Mouse (Mus musculus) limb, embryonic 13.5 days (tissue): ENCODE results near the gene Snrpa1. TPM values are rescaled to one million over a fixed set of nuclear protein-coding genes. Genes with fewer than 3 reads are reported as not detected.
A peak's percentile ranks its signal among the peaks of the same experiment; 100 is the strongest.

Experiments used
- ATAC-seq: fragments of 200-750 bp; cut with Nextera tagmentation; 2 replicates; pipeline ENCODE4 v1.8.0; 2017; ENCODE audit warnings: low read depth, moderate number of reproducible peaks, moderate TSS enrichment; ENCODE audit not compliant: low FRiP score
- H3K27ac ChIP-seq: fragments of 300-500 bp; sonication (generic); 2 replicates; pipeline ENCODE4 v1.5.1; 2015; ENCODE audit warnings: inconsistent platforms, mild to moderate bottlenecking, moderate library complexity
- H3K27me3 ChIP-seq: fragments of 300-500 bp; sonication (generic); 2 replicates; pipeline ENCODE4 v1.6.1; 2015; ENCODE audit warnings: mild to moderate bottlenecking, inconsistent platforms
- H3K36me3 ChIP-seq: fragments of 300-500 bp; sonication (generic); 2 replicates; pipeline ENCODE4 v1.6.1; 2015; ENCODE audit warnings: inconsistent platforms, mild to moderate bottlenecking, moderate library complexity
- H3K4me1 ChIP-seq: fragments of 300-500 bp; sonication (generic); 2 replicates; pipeline ENCODE4 v1.6.1; 2015; ENCODE audit warnings: inconsistent platforms
- H3K4me2 ChIP-seq: fragments of 300-500 bp; sonication (generic); replicated peaks from 2 replicates; pipeline ENCODE4 v1.6.1; 2015; ENCODE audit warnings: inconsistent platforms, mild to moderate bottlenecking, moderate library complexity
- H3K4me3 ChIP-seq: fragments of 300-500 bp; sonication (generic); 2 replicates; pipeline ENCODE4 v1.5.1; 2015; ENCODE audit warnings: moderate library complexity, mild to moderate bottlenecking, inconsistent platforms
- H3K9ac ChIP-seq: fragments of 300-500 bp; sonication (generic); 2 replicates; pipeline ENCODE4 v1.6.1; 2015; ENCODE audit warnings: mild to moderate bottlenecking, inconsistent platforms
- H3K9me3 ChIP-seq: fragments of 300-500 bp; sonication (generic); 2 replicates; pipeline ENCODE4 v1.6.1; 2016; ENCODE audit warnings: inconsistent platforms
- WGBS: fragments of 180-500 bp; shearing (Covaris S2); methylation state at CpG from one replicate; pipeline ENCODE4 v1.1.7; 2015; 5-methylcytosine and 5-hydroxymethylcytosine counted together
- polyA plus RNA-seq: library from polyadenylated mRNA; unstranded; fragments of >200 nt; fragmentation: Nextera tagmentation; extraction: Ambion mirVana; gene quantifications from 2 replicates; pipeline ENCODE4 v1.2.1, GENCODE M21; 2015

The Snrpa1 gene
- polyA plus RNA-seq = 186 and 192 TPM in 2 replicates

- peaks cover 17% of the 10 kb centered on the region for H3K4me1 ChIP-seq
- H3K9me3 ChIP-seq = no peaks in the 10 kb centered on the region
- H3K27me3 ChIP-seq = no peaks in the 10 kb centered on the region
- no peak for ATAC-seq
- no peak within 1 kb of the TSS for H3K27ac ChIP-seq
- peak within 1 kb of the TSS; percentile 89 for H3K4me2 ChIP-seq
- H3K9ac ChIP-seq = peak within 1 kb of the TSS; percentile 92
- WGBS = 83% methylated on average over 1 of the region's 1 CpGs
- H3K36me3 ChIP-seq = peaks cover 15% of the 10 kb centered on the region
- H3K4me3 ChIP-seq = peak within 1 kb of the TSS; percentile 98
These were observed at the start of gene Snrpa1 for GRCm38 (mm10) chr7:66058703-66059102. TSS of gene Snrpa1 (plus strand) at chr7:66059003.

GRCm38 (mm10) chr7:66010518-66010917 is 48.3 kb upstream of the Snrpa1 start:
- H3K9ac ChIP-seq = no peak overlapping the region
- no peak overlapping the region for H3K4me3 ChIP-seq
- H3K36me3 ChIP-seq = no peaks in the 10 kb centered on the region
- H3K27me3 ChIP-seq = no peaks in the 10 kb centered on the region
- H3K9me3 ChIP-seq = no peaks in the 10 kb centered on the region
- WGBS = 63% methylated on average over 6 of the region's 6 CpGs
- no peak overlapping the region for H3K4me2 ChIP-seq
- peaks cover 36% of the 10 kb centered on the region for H3K4me1 ChIP-seq
- ATAC-seq = no peak
- H3K27ac ChIP-seq = no peak overlapping the region

- Histone ChIP-seq H3K27ac (no peak overlapping the region), H3K9ac (no peak overlapping the region), H3K36me3 (0 out of 2 replicates have a peak, but pooled peaks cover 7% of the 10 kb centered on the region), H3K4me2 (no peak overlapping the region), H3K4me3 (no peak overlapping the region), H3K27me3 (no peaks in the 10 kb centered on the region), H3K4me1 (peaks cover 15% of the 10 kb centered on the region), H3K9me3 (no peaks in the 10 kb centered on the region)
- 90% methylated on average over 2 of the region's 2 CpGs for WGBS
- 0 out of 2 replicates have a peak, but pooled peaks have one; percentile 28 for ATAC-seq
These were observed 31.1 kb upstream of the Snrpa1 start for GRCm38 (mm10) chr7:66027747-66028146.

- Histone ChIP-seq H3K9ac (no peak overlapping the region), H3K4me3 (no peak overlapping the region), H3K36me3 (0 out of 2 replicates have a peak, but pooled peaks cover 7% of the 10 kb centered on the region), H3K27me3 (peaks cover 6% of the 10 kb centered on the region; the same call in 1 of the 2 replicates), H3K4me1 (peaks cover 17% of the 10 kb centered on the region), H3K27ac (no peak overlapping the region), H3K9me3 (no peaks in the 10 kb centered on the region), H3K4me2 (no peak overlapping the region; the same call in 1 of the 2 replicates)
- ATAC-seq = no peak
- 27% methylated on average over 6 of the region's 6 CpGs for WGBS
These were observed 29.9 kb upstream of the Snrpa1 start for GRCm38 (mm10) chr7:66028766-66029512.

- 60% methylated on average over 8 of the region's 8 CpGs for WGBS
- Histone ChIP-seq H3K9me3 (no peaks in the 10 kb centered on the region), H3K4me3 (no peak overlapping the region), H3K36me3 (no peaks in the 10 kb centered on the region), H3K27ac (no peak overlapping the region), H3K4me1 (peaks cover 52% of the 10 kb centered on the region), H3K4me2 (no peak overlapping the region), H3K27me3 (peaks cover 52% of the 10 kb centered on the region), H3K9ac (no peak overlapping the region)
- no peak for ATAC-seq
These were observed 22.0 kb upstream of the Snrpa1 start for GRCm38 (mm10) chr7:66036809-66037208.

- H3K9ac ChIP-seq = no peak overlapping the region
- H3K27me3 ChIP-seq = peaks cover 64% of the 10 kb centered on the region
- H3K36me3 ChIP-seq = no peaks in the 10 kb centered on the region
- 26% methylated on average over 3 of the region's 3 CpGs for WGBS
- peak overlapping the region; percentile 60 for H3K4me2 ChIP-seq
- H3K27ac ChIP-seq = no peak overlapping the region
- ATAC-seq = no peak
- H3K4me1 ChIP-seq = peaks cover 56% of the 10 kb centered on the region
- no peaks in the 10 kb centered on the region for H3K9me3 ChIP-seq
- no peak overlapping the region for H3K4me3 ChIP-seq
These were observed 20.5 kb upstream of the Snrpa1 start for GRCm38 (mm10) chr7:66038261-66038660.

- ATAC-seq = no peak
- H3K4me2 ChIP-seq = peak overlapping the region; percentile 60
- H3K36me3 ChIP-seq = no peaks in the 10 kb centered on the region
- peaks cover 61% of the 10 kb centered on the region for H3K4me1 ChIP-seq
- H3K4me3 ChIP-seq = no peak overlapping the region
- H3K27ac ChIP-seq = no peak overlapping the region; the same call in 1 of the 2 replicates
- H3K27me3 ChIP-seq = peaks cover 64% of the 10 kb centered on the region
- 24% methylated on average over 11 of the region's 11 CpGs for WGBS
- H3K9ac ChIP-seq = no peak overlapping the region
- no peaks in the 10 kb centered on the region for H3K9me3 ChIP-seq
These were observed 20.1 kb upstream of the Snrpa1 start for GRCm38 (mm10) chr7:66038730-66039129.

GRCm38 (mm10) chr7:66040026-66040814 is 18.6 kb upstream of the Snrpa1 start:
- Histone ChIP-seq H3K4me2 (peak overlapping the region; percentile 60), H3K27me3 (peaks cover 55% of the 10 kb centered on the region), H3K27ac (no peak overlapping the region), H3K9ac (no peak overlapping the region), H3K4me3 (peak overlapping the region; percentile 32), H3K9me3 (no peaks in the 10 kb centered on the region), H3K4me1 (peaks cover 64% of the 10 kb centered on the region), H3K36me3 (no peaks in the 10 kb centered on the region)
- WGBS = 52% methylated on average over 18 of the region's 18 CpGs
- no peak for ATAC-seq

- no peak for ATAC-seq
- Histone ChIP-seq H3K36me3 (no peaks in the 10 kb centered on the region), H3K27ac (no peak within 1 kb of the TSS), H3K4me2 (no peak within 1 kb of the TSS), H3K9ac (no peak within 1 kb of the TSS), H3K4me3 (no peak within 1 kb of the TSS), H3K4me1 (peaks cover 75% of the 10 kb centered on the region), H3K9me3 (no peaks in the 10 kb centered on the region), H3K27me3 (peaks cover 48% of the 10 kb centered on the region)
- 52% methylated on average over 10 of the region's 10 CpGs for WGBS
These were observed 15.0 kb upstream of the Snrpa1 start, which contains the start of gene Gm45213 for GRCm38 (mm10) chr7:66043552-66044459. TSS of gene Gm45213 (plus strand) at chr7:66043602.

- 23% methylated on average over 9 of the region's 9 CpGs for WGBS
- no peaks in the 10 kb centered on the region for H3K9me3 ChIP-seq
- H3K27me3 ChIP-seq = peaks cover 48% of the 10 kb centered on the region
- H3K4me3 ChIP-seq = no peak overlapping the region
- H3K4me2 ChIP-seq = no peak overlapping the region
- ATAC-seq = no peak
- H3K36me3 ChIP-seq = no peaks in the 10 kb centered on the region; the same call in 1 of the 2 replicates
- no peak overlapping the region for H3K9ac ChIP-seq
- peaks cover 67% of the 10 kb centered on the region for H3K4me1 ChIP-seq
- H3K27ac ChIP-seq = no peak overlapping the region
These were observed 14.2 kb upstream of the Snrpa1 start for GRCm38 (mm10) chr7:66044617-66045016.
